29 mouse cellular contexts compared by ENCODE assay signal in genomic region chr7:24488303-24488702, GRCm38 (mm10). TPM values are rescaled to one million over a fixed set of nuclear protein-coding genes. Genes with fewer than 3 reads are reported as not detected.
DNase-seq lines count a peak whose midpoint lies in the region; TF ChIP-seq lines count a peak whose summit lies in the region.
"Had no signal": no experiment of that assay in that cellular context is flagged by ENCODE, and none has a peak within 500 bp of the region (broad histone marks: within the 10 kb centered on the region; RNA-seq: fewer than 3 reads in every experiment).

No protein-coding gene starts in this region.

- WGBS in cerebellum, adult 2 months, result 10% methylated on average over 8 of the region's 8 CpGs

- DNase-seq in cerebellum, adult 2 months, result peak in 1 of 2 experiments; percentile 69
- DNase-seq in cerebellum, adult 8-10 months, result no peak
- DNase-seq in left cerebral cortex, adult 2 months (ENCODE audit: extremely low spot score in 1 of 2, low spot score in 2 of 2), result no peak
- no peak for DNase-seq in left cerebral cortex, postnatal 4 days
- DNase-seq in cerebellum, adult 9-10 months, result peak; percentile 67
- peak; percentile 44 to 57 for DNase-seq in cerebellum, postnatal 36 days
- DNase-seq in adrenal gland, postnatal 25 days, result no peak
- DNase-seq: adrenal gland, postnatal 36 days; gastrocnemius, postnatal 36 days; heart, adult 2 months; kidney, adult 9 months; kidney, postnatal 14 days; liver, embryonic 13.5 days; lung, embryonic 14.5 days; lung, postnatal 4 days had no signal

- H3K4me3 ChIP-seq in cerebellum, adult 2 months (replicated peaks; ENCODE audit: insufficient read depth, low read depth, low read length), result no peak overlapping the region
- H3K4me3 ChIP-seq in left cerebral cortex, adult 2 months, result no peak overlapping the region
- H3K4me3 ChIP-seq: embryonic facial prominence, embryonic 10.5 days; heart, adult 2 months; hindbrain, embryonic 13.5 days; intestine, embryonic 15.5 days; liver, embryonic 13.5 days; neural tube, embryonic 12.5 days had no signal

- peaks cover 26% of the 10 kb centered on the region for H3K4me1 ChIP-seq in cerebellum, adult 2 months (ENCODE audit: control insufficient read depth, insufficient read depth, low read length)

- intact Hi-C loops in left cerebral cortex, adult 2 months (cut with DNase I), result no loop called here
- intact Hi-C loops in left cerebral cortex, postnatal 4 days (cut with DNase I), result no loop called here

- peak overlapping the region; percentile 64 for H3K27ac ChIP-seq in cerebellum, adult 2 months (ENCODE audit: insufficient read depth, low read length)
- peak overlapping the region; percentile 70; the same call in 1 of the 2 replicates for H3K27ac ChIP-seq in left cerebral cortex, adult 2 months
- H3K27ac ChIP-seq: embryonic facial prominence, embryonic 10.5 days; heart, adult 2 months; intestine, embryonic 15.5 days; liver, embryonic 13.5 days; neural tube, embryonic 12.5 days had no signal

- TF ChIP-seq POLR2A in cerebellum, adult 2 months (IDR thresholded peaks at IDR 0.05; ENCODE audit: borderline replicate concordance, insufficient read depth, low read length), result no peak

- H3K27me3 ChIP-seq in cerebellum, adult 2 months (ENCODE audit: control insufficient read depth, insufficient read depth, low read length), result no peaks in the 10 kb centered on the region
- H3K27me3 ChIP-seq: hindbrain, embryonic 13.5 days; neural tube, embryonic 12.5 days had no signal

- no peak for TF ChIP-seq CTCF in cerebellum, adult 2 months (IDR thresholded peaks at IDR 0.05; ENCODE audit: borderline replicate concordance, insufficient read depth, low read depth, low read length)
- TF ChIP-seq CTCF in left cerebral cortex, adult 2 months (IDR thresholded peaks at IDR 0.05), result no peak

RNA-seq across cellular contexts. Expression of gene Cadm4, which starts 6.5 kb away (rescaled TPM):
- polyA plus RNA-seq in cerebellum, adult 2 months (2012; rRNA removed), result 285 and 312 TPM in 2 replicates
- total RNA-seq in left cerebral cortex, adult 2 months (2021), result 100 to 1,000 TPM; 213 to 219 TPM
- total RNA-seq in left cerebral cortex, postnatal 4 days (2021), result 100 to 1,000 TPM; 332 to 353 TPM
- 2.4 and 3.8 TPM in 2 replicates for total RNA-seq in adrenal gland, postnatal 25 days (2021)
- total RNA-seq: common myeloid progenitor, adult 5-6 weeks; megakaryocyte-erythroid progenitor cell, adult 5-6 weeks had no signal
- polyA plus RNA-seq: CD4-positive, CD25-positive, alpha-beta regulatory T cell, adult 4 months had no signal

RNA-seq across cellular contexts. Expression of gene Zfp428, which starts 18.5 kb away (rescaled TPM):
- 68.5 and 68.6 TPM in 2 replicates for polyA plus RNA-seq in cerebellum, adult 2 months (2012; rRNA removed)
- 10 to 100 TPM; 45.9 to 46.0 TPM for total RNA-seq in left cerebral cortex, adult 2 months (2021)
- 100 to 1,000 TPM; 105 to 108 TPM for total RNA-seq in left cerebral cortex, postnatal 4 days (2021)
- total RNA-seq in adrenal gland, postnatal 25 days (2021), result 6.2 and 7.0 TPM in 2 replicates

RNA-seq across cellular contexts. Expression of gene AC161166.1, which starts 24.0 kb away (rescaled TPM):
- not detected in 2 replicates for polyA plus RNA-seq in cerebellum, adult 2 months (2012; rRNA removed)
- total RNA-seq in left cerebral cortex, adult 2 months (2021), result not detected
- not detected for total RNA-seq in left cerebral cortex, postnatal 4 days (2021)
- total RNA-seq in adrenal gland, postnatal 25 days (2021), result not detected in 2 replicates
- total RNA-seq: adrenal gland, postnatal 36 days; common myeloid progenitor, adult 5-6 weeks; gastrocnemius, adult 18-20 months; gastrocnemius, postnatal 36 days; heart, adult 2 months; heart, postnatal 25 days; left cerebral cortex, postnatal 25 days; megakaryocyte-erythroid progenitor cell, adult 5-6 weeks had no signal
- polyA plus RNA-seq: CD4-positive, CD25-positive, alpha-beta regulatory T cell, adult 4 months; liver, embryonic 13.5 days; spleen, adult 2 months had no signal

RNA-seq across cellular contexts. Expression of gene Plaur, which starts 26.0 kb away (rescaled TPM):
- 0.79 and 0.97 TPM in 2 replicates for polyA plus RNA-seq in cerebellum, adult 2 months (2012; rRNA removed)
- 1 to 10 TPM; 1.0 to 1.1 TPM for total RNA-seq in left cerebral cortex, adult 2 months (2021)
- total RNA-seq in left cerebral cortex, postnatal 4 days (2021), result 1 to 10 TPM; 1.0 to 1.2 TPM
- 5.6 and 7.8 TPM in 2 replicates for total RNA-seq in adrenal gland, postnatal 25 days (2021)
- polyA plus RNA-seq: testis, adult 2 months had no signal

RNA-seq across cellular contexts. Expression of gene Irgc1, which starts 36.2 kb away (rescaled TPM):
- polyA plus RNA-seq in cerebellum, adult 2 months (2012; rRNA removed), result not detected in 2 replicates
- under 1 TPM in 1 of 2 experiments, not detected in 1; 0.77 TPM for total RNA-seq in left cerebral cortex, adult 2 months (2021)
- not detected for total RNA-seq in left cerebral cortex, postnatal 4 days (2021)
- not detected in 2 replicates for total RNA-seq in adrenal gland, postnatal 25 days (2021)
- total RNA-seq: adrenal gland, postnatal 36 days; common myeloid progenitor, adult 5-6 weeks; gastrocnemius, adult 18-20 months; gastrocnemius, postnatal 36 days; heart, adult 2 months; heart, postnatal 25 days; megakaryocyte-erythroid progenitor cell, adult 5-6 weeks had no signal
- polyA plus RNA-seq: embryonic facial prominence, embryonic 10.5 days; heart, embryonic 14.5 days; hindbrain, embryonic 13.5 days; intestine, embryonic 15.5 days; limb, embryonic 14.5 days; liver, embryonic 13.5 days; lung, embryonic 14.5 days; neural tube, embryonic 12.5 days had no signal

Comparison
In these comparisons a context has a peak if more than half of its experiments do, and no peak if none do; other contexts are left out.
1. DNase-seq: peak in cerebellum, adult 9-10 months (single experiment) and cerebellum, postnatal 36 days (2 of 2); none in cerebellum, adult 8-10 months (single experiment), left cerebral cortex, adult 2 months (0 of 2), left cerebral cortex, postnatal 4 days (single experiment) and adrenal gland, postnatal 25 days (single experiment).
2. RNA of gene Cadm4, which starts 6.5 kb away (total RNA-seq): 332 to 353 TPM in left cerebral cortex, postnatal 4 days and 213 to 219 TPM in left cerebral cortex, adult 2 months; 2.4 to 3.8 TPM in adrenal gland, postnatal 25 days; every median in the first group is over 10 times any median in the second.